In the genomic region with DNA sequence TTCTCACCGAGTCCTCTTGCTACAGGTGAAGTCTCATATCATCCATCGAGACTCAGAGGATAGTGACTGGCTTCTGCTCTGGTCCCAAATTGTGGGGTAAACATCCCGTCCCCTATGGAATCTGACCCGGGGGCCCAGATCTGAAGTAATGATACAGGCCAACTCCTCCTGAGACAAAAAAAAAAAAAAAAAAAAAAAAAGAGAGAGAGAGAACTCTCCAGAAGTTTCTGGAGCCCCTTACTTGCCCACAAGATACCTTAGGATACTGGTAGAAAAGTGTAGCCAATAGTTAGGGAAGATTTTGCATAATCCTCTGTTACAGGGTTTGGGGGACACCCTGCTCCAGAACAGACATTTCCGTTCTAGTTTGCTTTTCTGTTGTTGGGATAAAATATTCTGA, we compare ENCODE assay signal across 9 mouse cellular contexts. TPM values are rescaled to one million over a fixed set of nuclear protein-coding genes. Genes with fewer than 3 reads are reported as not detected.
DNase-seq lines count a peak whose midpoint lies in the region; ATAC-seq lines count a peak whose summit lies in the region.
"Had no signal": no experiment of that assay in that cellular context is flagged by ENCODE, and none has a peak within 500 bp of the region (broad histone marks: within the 10 kb centered on the region; RNA-seq: fewer than 3 reads in every experiment).

No protein-coding gene starts in this region.

- no peak for ATAC-seq in kidney, embryonic 14.5 days (ENCODE audit: low FRiP score, low TSS enrichment)
- no peak for ATAC-seq in embryonic facial prominence, embryonic 11.5 days (replicated peaks; ENCODE audit: insufficient number of reproducible peaks, low FRiP score, low TSS enrichment, low read depth)
- no peak for ATAC-seq in intestine, embryonic 14.5 days (replicated peaks; ENCODE audit: low FRiP score, low TSS enrichment, low read depth)
- no peak for ATAC-seq in midbrain, embryonic 15.5 days (replicated peaks)
- no peak for ATAC-seq in frontal cortex, adult (ENCODE audit: low TSS enrichment)

- DNase-seq in kidney, postnatal 10 days, result no peak
- no peak for DNase-seq in embryonic facial prominence, embryonic 11.5 days (ENCODE audit: low spot score)
- no peak for DNase-seq in intestine, embryonic 14.5 days (ENCODE audit: low spot score)
- DNase-seq in retina, postnatal 1 day, result no peak
- DNase-seq in left cerebral cortex, postnatal 4 days, result no peak

- peaks cover 8% of the 10 kb centered on the region; the same call in 1 of the 2 replicates for H3K4me1 ChIP-seq in kidney, embryonic 14.5 days (ENCODE audit: control insufficient read depth, insufficient read depth, low read length)
- H3K4me1 ChIP-seq in embryonic facial prominence, embryonic 11.5 days (ENCODE audit: control insufficient read depth, insufficient read depth, low read length), result no peaks in the 10 kb centered on the region
- peaks cover 16% of the 10 kb centered on the region for H3K4me1 ChIP-seq in intestine, embryonic 14.5 days (replicated peaks; ENCODE audit: control insufficient read depth, insufficient read depth, low read length)
- H3K4me1 ChIP-seq in midbrain, embryonic 15.5 days, result peaks cover 18% of the 10 kb centered on the region; the same call in 1 of the 2 replicates

- 22% methylated on average over 5 of the region's 5 CpGs for WGBS in kidney, embryonic 14.5 days
- WGBS in embryonic facial prominence, embryonic 11.5 days, result 25% methylated on average over 5 of the region's 5 CpGs
- WGBS in intestine, embryonic 14.5 days, result 23% methylated on average over 5 of the region's 5 CpGs
- WGBS in midbrain, embryonic 15.5 days, result 28% methylated on average over 5 of the region's 5 CpGs

- H3K36me3 ChIP-seq in kidney, embryonic 14.5 days (ENCODE audit: control insufficient read depth, insufficient read depth, low read length), result no peaks in the 10 kb centered on the region
- H3K36me3 ChIP-seq in embryonic facial prominence, embryonic 11.5 days (replicated peaks; ENCODE audit: control insufficient read depth, insufficient read depth, low read depth, low read length), result no peaks in the 10 kb centered on the region
- no peaks in the 10 kb centered on the region for H3K36me3 ChIP-seq in intestine, embryonic 14.5 days (ENCODE audit: control insufficient read depth, insufficient read depth, low read length)
- no peaks in the 10 kb centered on the region for H3K36me3 ChIP-seq in midbrain, embryonic 15.5 days (replicated peaks)

- H3K9me3 ChIP-seq in kidney, embryonic 14.5 days (ENCODE audit: control insufficient read depth, low read length), result no peaks in the 10 kb centered on the region
- no peaks in the 10 kb centered on the region for H3K9me3 ChIP-seq in embryonic facial prominence, embryonic 11.5 days (replicated peaks; ENCODE audit: control insufficient read depth, low read length)
- no peaks in the 10 kb centered on the region for H3K9me3 ChIP-seq in intestine, embryonic 14.5 days (ENCODE audit: control insufficient read depth, low read length)
- H3K9me3 ChIP-seq in midbrain, embryonic 15.5 days, result no peaks in the 10 kb centered on the region

- H3K27me3 ChIP-seq in kidney, embryonic 14.5 days (ENCODE audit: control insufficient read depth, insufficient read depth, low read length), result no peaks in the 10 kb centered on the region
- no peaks in the 10 kb centered on the region for H3K27me3 ChIP-seq in embryonic facial prominence, embryonic 11.5 days (ENCODE audit: control insufficient read depth, insufficient read depth, low read length)
- 0 out of 2 replicates have a peak, but pooled peaks cover 3% of the 10 kb centered on the region for H3K27me3 ChIP-seq in intestine, embryonic 14.5 days (replicated peaks; ENCODE audit: control insufficient read depth, insufficient read depth, low read length)
- H3K27me3 ChIP-seq in midbrain, embryonic 15.5 days (replicated peaks), result peaks cover 22% of the 10 kb centered on the region

- H3K4me2 ChIP-seq in kidney, embryonic 14.5 days (replicated peaks; ENCODE audit: low read depth, low read length), result peak overlapping the region; percentile 84
- H3K4me2 ChIP-seq in embryonic facial prominence, embryonic 11.5 days (ENCODE audit: low read depth, low read length), result peak overlapping the region; percentile 66
- H3K4me2 ChIP-seq in intestine, embryonic 14.5 days (ENCODE audit: low read length), result peak overlapping the region; percentile 82
- peak overlapping the region; percentile 63; the same call in 1 of the 2 replicates for H3K4me2 ChIP-seq in midbrain, embryonic 15.5 days

- intact Hi-C loops in left cerebral cortex, postnatal 4 days (cut with DNase I), result loop anchor here (10.0 kb wide), 1 partner anchor 192 kb away; no protein-coding TSS in a partner anchor

- H3K4me3 ChIP-seq in kidney, embryonic 14.5 days (ENCODE audit: low read length), result 0 out of 2 replicates have a peak overlapping the region, but pooled peaks have one; percentile 41
- no peak overlapping the region for H3K4me3 ChIP-seq in embryonic facial prominence, embryonic 11.5 days (ENCODE audit: low read depth, low read length)
- H3K4me3 ChIP-seq in intestine, embryonic 14.5 days (ENCODE audit: low read depth, low read length), result no peak overlapping the region
- H3K4me3 ChIP-seq in midbrain, embryonic 15.5 days, result 0 out of 2 replicates have a peak overlapping the region, but pooled peaks have one; percentile 38

- H3K27ac ChIP-seq in kidney, embryonic 14.5 days (ENCODE audit: low read depth, low read length), result no peak overlapping the region
- H3K27ac ChIP-seq in embryonic facial prominence, embryonic 11.5 days (replicated peaks; ENCODE audit: low read depth, low read length), result no peak overlapping the region
- H3K27ac ChIP-seq in intestine, embryonic 14.5 days (ENCODE audit: low read depth), result no peak overlapping the region
- no peak overlapping the region for H3K27ac ChIP-seq in midbrain, embryonic 15.5 days

- H3K9ac ChIP-seq in kidney, embryonic 14.5 days (ENCODE audit: low read depth, low read length), result no peak overlapping the region
- no peak overlapping the region for H3K9ac ChIP-seq in embryonic facial prominence, embryonic 11.5 days (replicated peaks; ENCODE audit: low read length)
- no peak overlapping the region for H3K9ac ChIP-seq in intestine, embryonic 14.5 days (ENCODE audit: low read length)
- H3K9ac ChIP-seq in midbrain, embryonic 15.5 days, result no peak overlapping the region

RNA-seq across cellular contexts. Expression of gene Gm17651, which starts 8.1 kb away (rescaled TPM):
- not detected in 2 replicates for polyA plus RNA-seq in kidney, embryonic 14.5 days (2014; fragmentation: Nextera tagmentation; extraction: Ambion mirVana)
- not detected in 2 replicates for polyA plus RNA-seq in embryonic facial prominence, embryonic 11.5 days (2014; fragmentation: Nextera tagmentation; extraction: Ambion mirVana)
- polyA plus RNA-seq in intestine, embryonic 14.5 days (2014; fragmentation: Nextera tagmentation; extraction: Ambion mirVana), result not detected in 2 replicates
- polyA plus RNA-seq in midbrain, embryonic 15.5 days (2015; fragmentation: Nextera tagmentation; extraction: Ambion mirVana), result not detected in 2 replicates
- total RNA-seq in left cerebral cortex, postnatal 4 days (2021), result not detected
- total RNA-seq: layer of hippocampus, adult 18-20 months had no signal

RNA-seq across cellular contexts. Expression of gene Prkab2, which starts 24.6 kb away (rescaled TPM):
- 3.1 and 4.6 TPM in 2 replicates for polyA plus RNA-seq in kidney, embryonic 14.5 days (2014; fragmentation: Nextera tagmentation; extraction: Ambion mirVana)
- polyA plus RNA-seq in embryonic facial prominence, embryonic 11.5 days (2014; fragmentation: Nextera tagmentation; extraction: Ambion mirVana), result 6.2 and 7.2 TPM in 2 replicates
- 7.6 and 8.1 TPM in 2 replicates for polyA plus RNA-seq in intestine, embryonic 14.5 days (2014; fragmentation: Nextera tagmentation; extraction: Ambion mirVana)
- 12.4 and 12.6 TPM in 2 replicates for polyA plus RNA-seq in midbrain, embryonic 15.5 days (2015; fragmentation: Nextera tagmentation; extraction: Ambion mirVana)
- total RNA-seq in left cerebral cortex, postnatal 4 days (2021), result 10 to 100 TPM; 31.2 to 33.0 TPM

RNA-seq across cellular contexts. Expression of gene Fmo5, which starts 54.0 kb away (rescaled TPM):
- 0.71 and 1.8 TPM in 2 replicates for polyA plus RNA-seq in kidney, embryonic 14.5 days (2014; fragmentation: Nextera tagmentation; extraction: Ambion mirVana)
- polyA plus RNA-seq in embryonic facial prominence, embryonic 11.5 days (2014; fragmentation: Nextera tagmentation; extraction: Ambion mirVana), result 0.64 and 1.7 TPM in 2 replicates
- 13.1 and 13.6 TPM in 2 replicates for polyA plus RNA-seq in intestine, embryonic 14.5 days (2014; fragmentation: Nextera tagmentation; extraction: Ambion mirVana)
- polyA plus RNA-seq in midbrain, embryonic 15.5 days (2015; fragmentation: Nextera tagmentation; extraction: Ambion mirVana), result 0.73 and 0.89 TPM in 2 replicates
- 1 to 10 TPM; 1.2 to 1.3 TPM for total RNA-seq in left cerebral cortex, postnatal 4 days (2021)

Comparison
In these comparisons a context has a peak if more than half of its experiments do, and no peak if none do; other contexts are left out.
1. H3K4me3 ChIP-seq: peak in kidney, embryonic 14.5 days (single experiment) and midbrain, embryonic 15.5 days (single experiment); none in embryonic facial prominence, embryonic 11.5 days (single experiment) and intestine, embryonic 14.5 days (single experiment).
2. Peak in every context shown above with its lines, with median percentiles within 50 percentile points of each other: H3K4me2 ChIP-seq.